31 mouse cellular contexts compared by ENCODE assay signal in the genomic region with DNA sequence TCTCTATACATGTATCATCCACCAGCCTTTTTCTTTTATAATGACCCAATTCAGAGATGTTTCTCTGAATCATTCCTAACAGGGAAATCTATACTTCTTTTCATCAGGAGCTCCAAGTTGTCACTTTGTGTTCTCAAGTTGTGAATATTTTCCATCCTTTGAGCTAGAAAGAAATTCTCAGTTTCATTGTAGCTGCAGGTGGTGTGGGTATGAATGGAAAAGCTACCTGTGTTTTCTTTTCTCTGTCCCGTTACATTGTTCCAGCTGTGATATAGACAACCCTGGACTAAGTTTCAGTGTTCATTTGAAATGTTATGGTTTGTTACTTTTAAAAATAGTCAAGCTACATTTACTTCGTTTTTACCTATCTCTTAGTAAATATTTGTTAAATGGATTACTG.
"Had no signal": no experiment of that assay in that cellular context is flagged by ENCODE, and none has a peak within 500 bp of the region (broad histone marks: within the 10 kb centered on the region; RNA-seq: fewer than 3 reads in every experiment).

No protein-coding gene starts in this region.

- H3K9me3 ChIP-seq: limb, embryonic 10.5 days; limb, embryonic 12.5 days; limb, embryonic 13.5 days; limb, embryonic 15.5 days; liver, embryonic 12.5 days; liver, embryonic 13.5 days; liver, embryonic 15.5 days; lung, embryonic 15.5 days; megakaryocyte, embryonic 14.5 days; midbrain, embryonic 10.5 days; midbrain, embryonic 12.5 days; midbrain, embryonic 13.5 days; midbrain, embryonic 15.5 days had no signal

- ATAC-seq: liver, embryonic 12.5 days; liver, postnatal 0 days; lung, postnatal 0 days; midbrain, embryonic 13.5 days; midbrain, embryonic 15.5 days; midbrain, embryonic 16.5 days had no signal

- DNase-seq: left cerebral cortex, postnatal 4 days; liver; liver, embryonic 13.5 days; liver, postnatal 0 days; lung, adult 18-20 months; lung, adult 2 months; lung, embryonic 14.5 days; lung, postnatal 10 days; lung, postnatal 14 days; lung, postnatal 36 days; lung, postnatal 4 days; midbrain, embryonic 14.5 days had no signal

- H3K9ac ChIP-seq: limb, embryonic 12.5 days; limb, embryonic 13.5 days; limb, embryonic 15.5 days; liver, embryonic 12.5 days; liver, embryonic 13.5 days; liver, embryonic 14.5 days; liver, embryonic 15.5 days; liver, postnatal 0 days; lung, embryonic 14.5 days; lung, embryonic 15.5 days; midbrain, embryonic 12.5 days; midbrain, embryonic 13.5 days; midbrain, embryonic 15.5 days had no signal

- H3K4me2 ChIP-seq: limb, embryonic 12.5 days; limb, embryonic 13.5 days; limb, embryonic 15.5 days; liver, embryonic 11.5 days; liver, embryonic 12.5 days; liver, embryonic 13.5 days; liver, embryonic 15.5 days; lung, embryonic 14.5 days; lung, embryonic 15.5 days; midbrain, embryonic 11.5 days; midbrain, embryonic 12.5 days; midbrain, embryonic 13.5 days; midbrain, embryonic 15.5 days had no signal

- H3K27ac ChIP-seq: limb, embryonic 10.5 days; limb, embryonic 12.5 days; limb, embryonic 13.5 days; limb, embryonic 15.5 days; liver, embryonic 12.5 days; liver, embryonic 13.5 days; liver, embryonic 14.5 days; liver, embryonic 15.5 days; lung, embryonic 15.5 days; macrophage; midbrain, embryonic 10.5 days; midbrain, embryonic 12.5 days; midbrain, embryonic 13.5 days; midbrain, embryonic 15.5 days had no signal

- H3K4me3 ChIP-seq: limb, embryonic 10.5 days; limb, embryonic 12.5 days; limb, embryonic 13.5 days; limb, embryonic 15.5 days; liver, embryonic 12.5 days; liver, embryonic 13.5 days; liver, embryonic 15.5 days; lung, embryonic 15.5 days; megakaryocyte, embryonic 14.5 days; midbrain, embryonic 10.5 days; midbrain, embryonic 12.5 days; midbrain, embryonic 13.5 days; midbrain, embryonic 15.5 days; myocyte had no signal

- H3K36me3 ChIP-seq: limb, embryonic 10.5 days; limb, embryonic 12.5 days; limb, embryonic 13.5 days; limb, embryonic 15.5 days; liver, embryonic 12.5 days; liver, embryonic 13.5 days; liver, embryonic 15.5 days; lung, embryonic 15.5 days; midbrain, embryonic 10.5 days; midbrain, embryonic 12.5 days; midbrain, embryonic 13.5 days; midbrain, embryonic 15.5 days had no signal

- H3K4me1 ChIP-seq: limb, embryonic 10.5 days; limb, embryonic 12.5 days; limb, embryonic 13.5 days; limb, embryonic 15.5 days; liver, embryonic 12.5 days; liver, embryonic 13.5 days; liver, embryonic 15.5 days; lung, embryonic 15.5 days; megakaryocyte, embryonic 14.5 days; midbrain, embryonic 12.5 days; midbrain, embryonic 15.5 days had no signal

- H3K27me3 ChIP-seq: limb, embryonic 12.5 days; limb, embryonic 13.5 days; limb, embryonic 15.5 days; liver, embryonic 12.5 days; liver, embryonic 13.5 days; liver, embryonic 15.5 days; lung, embryonic 15.5 days; megakaryocyte, embryonic 14.5 days; midbrain, embryonic 12.5 days; midbrain, embryonic 13.5 days; midbrain, embryonic 15.5 days had no signal
